Mouse (Mus musculus) MEL (cell line): ENCODE measurements at regions not wholly inside any gene's neighbourhood (a gene's known extent, or its start where the extent isn't known, plus 50 kb on each side); places are given as distances from the start of the nearest gene placed in this dataset.

Experiments
- CTCF ChIP-seq, 3 experiments: IDR thresholded peaks in 2 of 3; conservative IDR thresholded peaks in 1 of 3; 2 replicates each; pipeline ENCODE4 v1.5.1; 2011 to 2012; ENCODE audit warnings: low read length in 3 of 3, low read depth in 2 of 3, mild to moderate bottlenecking in 2 of 3, improper control_type of control experiment in 1 of 3, inconsistent platforms in 1 of 3, mixed read lengths in 1 of 3, moderate library complexity in 1 of 3; ENCODE audit not compliant: control insufficient read depth in 1 of 3, insufficient read depth in 1 of 3, poor library complexity in 1 of 3, severe bottlenecking in 1 of 3
- EP300 ChIP-seq, 2 experiments: IDR thresholded peaks; 2 replicates each; pipeline ENCODE4 v1.6.1; 2011; ENCODE audit warnings: improper control_type of control experiment in 2 of 2, low read length in 2 of 2, low read depth in 1 of 2, mild to moderate bottlenecking in 1 of 2
- POLR2AphosphoS2 ChIP-seq: IDR thresholded peaks from 2 replicates; pipeline ENCODE4 v1.6.1; 2011; ENCODE audit warnings: low read length, improper control_type of control experiment

DNA sequence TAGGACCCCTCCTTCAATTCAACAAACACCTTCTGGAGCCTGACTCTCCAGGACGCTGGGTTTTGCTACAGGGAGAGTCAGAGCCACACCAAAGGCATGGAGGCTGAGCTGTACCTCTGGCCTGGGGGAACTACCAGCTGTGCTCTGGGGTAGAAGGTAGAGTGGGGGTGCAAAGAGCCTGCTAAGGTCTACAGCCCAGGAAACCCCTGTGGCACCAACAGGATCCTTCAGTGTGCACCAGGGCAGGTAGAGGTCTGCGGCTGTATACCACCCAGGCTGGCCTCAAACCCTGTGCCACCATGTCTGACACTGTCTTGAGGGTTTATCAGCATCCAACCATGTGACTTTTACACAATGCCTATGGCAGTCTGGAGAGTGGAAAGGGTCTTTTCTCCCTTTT, 61.0 kb downstream of the Marcks start:
- no peak for TF ChIP-seq CTCF (IDR thresholded peaks at IDR 0.05 in 2 of 3, conservative IDR thresholded peaks at IDR 0.05 in 1 of 3; ENCODE audit: control insufficient read depth in 1 of 3, insufficient read depth in 1 of 3, low read depth in 2 of 3, low read length in 3 of 3, poor library complexity in 1 of 3, severe bottlenecking in 1 of 3)
- no peak for TF ChIP-seq EP300 (IDR thresholded peaks at IDR 0.05; ENCODE audit: low read depth in 1 of 2, low read length in 2 of 2)
- TF ChIP-seq POLR2AphosphoS2: no peak
